Mouse (Mus musculus) liver, postnatal 0 days (tissue): ENCODE measurements around the gene H2-M10.2. TPM values are rescaled to one million over a fixed set of nuclear protein-coding genes. Genes with fewer than 3 reads are reported as not detected.
"Not testable (repeated sequence)": the region's sequence is repeated elsewhere in the genome, so short reads cannot be mapped to it uniquely, and the experiment has no call there.

Source experiments
- ATAC-seq: fragments of 200-750 bp; cut with Nextera tagmentation; 2 replicates; pipeline ENCODE4 v1.8.0; 2017; ENCODE audit warnings: mild to moderate bottlenecking, moderate library complexity
- DNase-seq: peaks from one replicate; pipeline ENCODE4 v3.0.0-alpha.2; 2016
- H3K27ac ChIP-seq: fragments of 300-500 bp; sonication (generic); 2 replicates; pipeline ENCODE4 v1.5.1; 2014; ENCODE audit warnings: antibody characterized with exemption, moderate library complexity, mild to moderate bottlenecking, low read depth
- H3K27me3 ChIP-seq: fragments of 300-500 bp; sonication (generic); 2 replicates; pipeline ENCODE4 v1.6.1; 2014; ENCODE audit warnings: low read length, control low read depth, mixed read lengths; ENCODE audit not compliant: insufficient read depth
- H3K36me3 ChIP-seq: fragments of 300-500 bp; sonication (generic); replicated peaks from 2 replicates; pipeline ENCODE4 v1.6.1; 2014; ENCODE audit warnings: mild to moderate bottlenecking, control low read depth, low read length, moderate library complexity, mixed read lengths; ENCODE audit not compliant: insufficient read depth
- H3K4me1 ChIP-seq: fragments of 300-500 bp; sonication (generic); 2 replicates; pipeline ENCODE4 v1.6.1; 2014; ENCODE audit warnings: antibody characterized with exemption, mild to moderate bottlenecking, control low read depth; ENCODE audit not compliant: insufficient read depth
- H3K4me2 ChIP-seq: fragments of 300-500 bp; sonication (generic); 2 replicates; pipeline ENCODE4 v1.6.1; 2014; ENCODE audit warnings: low read depth, mild to moderate bottlenecking, low read length, moderate library complexity, mixed read lengths
- H3K4me3 ChIP-seq: fragments of 300-500 bp; sonication (generic); 2 replicates; pipeline ENCODE4 v1.5.1; 2014; ENCODE audit warnings: low read depth, low read length
- H3K9ac ChIP-seq: fragments of 300-500 bp; sonication (generic); replicated peaks from 2 replicates; pipeline ENCODE4 v1.6.1; 2014; ENCODE audit warnings: mild to moderate bottlenecking, moderate library complexity
- H3K9me3 ChIP-seq: fragments of 300-500 bp; sonication (generic); 2 replicates; pipeline ENCODE4 v1.6.1; 2016; ENCODE audit warnings: mild to moderate bottlenecking, control low read depth, low read length, mixed read lengths
- CTCF ChIP-seq: sonication (generic); IDR thresholded peaks from 2 replicates; pipeline ENCODE4 v1.5.1; 2016; ENCODE audit warnings: antibody characterized with exemption, low read depth
- EP300 ChIP-seq: IDR thresholded peaks from 2 replicates; pipeline ENCODE4 v1.6.1; 2016; ENCODE audit warnings: antibody characterized with exemption, low read depth, mild to moderate bottlenecking
- WGBS: fragments of 180-500 bp; shearing (Covaris S2); extraction: QIAGEN DNeasy Blood & Tissue Kit; methylation state at CpG from one replicate; pipeline ENCODE4 v1.1.7; 2014; ENCODE audit not compliant: insufficient replicate concordance; 5-methylcytosine and 5-hydroxymethylcytosine counted together
- polyA plus RNA-seq: library from polyadenylated mRNA; unstranded; fragments of >200 nt; fragmentation: Nextera tagmentation; extraction: Ambion mirVana; gene quantifications from 2 replicates; pipeline ENCODE4 v1.2.1, GENCODE M21; 2015

Gene H2-M10.2
- polyA plus RNA-seq, 1 experiment from 2014 or later, result not detected

GRCm38 (mm10) chr17:36240637-36241213 is 45.6 kb downstream of the H2-M10.2 start:
- Histone ChIP-seq H3K4me3 (no peak overlapping the region), H3K4me1 (peaks cover 3% of the 10 kb centered on the region; the same call in 1 of the 2 replicates), H3K4me2 (no peak overlapping the region), H3K9me3 (no peaks in the 10 kb centered on the region), H3K9ac (no peak overlapping the region), H3K27me3 (peaks cover 18% of the 10 kb centered on the region), H3K27ac (no peak overlapping the region), H3K36me3 (no peaks in the 10 kb centered on the region)
- ATAC-seq, result no peak
- DNase-seq, result no peak
- 18% methylated on average over 5 of the region's 5 CpGs for WGBS
- TF ChIP-seq EP300, result no peak

GRCm38 (mm10) chr17:36237321-36237921 is 48.9 kb downstream of the H2-M10.2 start:
- H3K9me3 ChIP-seq, result no peaks in the 10 kb centered on the region
- H3K4me3 ChIP-seq, result peak overlapping the region; percentile 19; the same call in 1 of the 2 replicates
- no peaks in the 10 kb centered on the region for H3K36me3 ChIP-seq
- no peak overlapping the region for H3K27ac ChIP-seq
- ATAC-seq (no peak), DNase-seq (no peak)
- TF ChIP-seq CTCF (no peak), EP300 (no peak)
- H3K4me1 ChIP-seq, result peaks cover 3% of the 10 kb centered on the region; the same call in 1 of the 2 replicates
- 6% methylated on average over 27 of the region's 27 CpGs for WGBS
- H3K27me3 ChIP-seq, result peaks cover 26% of the 10 kb centered on the region
- H3K4me2 ChIP-seq, result peak overlapping the region; percentile 57
- no peak overlapping the region for H3K9ac ChIP-seq

- not testable (repeated sequence) for H3K36me3 ChIP-seq, H3K9me3 ChIP-seq, ATAC-seq, H3K4me1 ChIP-seq, DNase-seq, H3K27ac ChIP-seq, H3K4me3 ChIP-seq, H3K9ac ChIP-seq, H3K4me2 ChIP-seq
- 9% methylated on average over 8 of the region's 9 CpGs for WGBS
- peaks cover 30% of the 10 kb centered on the region for H3K27me3 ChIP-seq
Measured at GRCm38 (mm10) chr17:36235300-36235699, 51.0 kb downstream of the H2-M10.2 start.

Other genes starting within 250 kb of the H2-M10.2 start
- 16.2 and 17.1 TPM in 2 replicates for gene H2-T22, start 243.7 kb downstream of the H2-M10.2 start, polyA plus RNA-seq
- gene Gm6034, start 243.5 kb downstream of the H2-M10.2 start, polyA plus RNA-seq, result not detected in 2 replicates
- 0.12 TPM in 1 of 2 replicates, not detected in the other for gene Gm11127, start 228.1 kb downstream of the H2-M10.2 start, polyA plus RNA-seq
- not detected in 2 replicates for gene Gm19684, start 164.8 kb downstream of the H2-M10.2 start, polyA plus RNA-seq
- gene Gm7030, start 157.1 kb downstream of the H2-M10.2 start, polyA plus RNA-seq, result not detected in 2 replicates
- not detected in 2 replicates for gene Gm8909, start 118.0 kb downstream of the H2-M10.2 start, polyA plus RNA-seq
- not detected in 2 replicates for gene H2-T3, start 96.2 kb downstream of the H2-M10.2 start, polyA plus RNA-seq
- gene Rpp21, start 28.4 kb downstream of the H2-M10.2 start, polyA plus RNA-seq, result 53.2 and 55.1 TPM in 2 replicates
- 2.7 and 3.6 TPM in 2 replicates for gene Trim39, start 14.2 kb downstream of the H2-M10.2 start, polyA plus RNA-seq
- gene H2-M10.1, start 39.7 kb upstream of the H2-M10.2 start, polyA plus RNA-seq, result not detected in 2 replicates
- gene H2-M10.3, start 81.9 kb upstream of the H2-M10.2 start, polyA plus RNA-seq, result not detected in 2 replicates
- gene H2-M10.4, start 175.8 kb upstream of the H2-M10.2 start, polyA plus RNA-seq, result not detected in 2 replicates